In the genomic region with DNA sequence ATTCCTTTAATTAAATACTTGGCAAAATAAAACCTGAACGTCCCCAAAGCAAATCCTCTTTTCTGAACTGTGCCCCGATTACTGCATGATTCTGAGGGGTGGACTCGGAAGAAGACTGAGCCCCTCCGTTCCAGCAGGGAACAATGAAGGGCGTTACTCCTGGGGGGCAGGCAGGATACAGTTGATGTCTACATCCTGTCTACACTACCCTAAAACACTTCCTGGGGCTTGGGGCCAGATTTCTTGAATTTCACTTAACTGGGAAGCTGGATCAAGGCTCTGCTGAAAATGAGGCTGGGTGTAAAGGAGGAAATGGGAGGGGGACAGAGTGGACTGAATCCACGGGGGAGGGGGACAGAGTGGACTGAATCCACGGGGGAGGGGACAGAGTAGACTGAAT, we compare ENCODE assay signal across 9 mouse cellular contexts. TPM values are rescaled to one million over a fixed set of nuclear protein-coding genes. Genes with fewer than 3 reads are reported as not detected.
DNase-seq lines count a peak whose midpoint lies in the region; ATAC-seq lines count a peak whose summit lies in the region.
"Had no signal": no experiment of that assay in that cellular context is flagged by ENCODE, and none has a peak within 500 bp of the region (broad histone marks: within the 10 kb centered on the region; RNA-seq: fewer than 3 reads in every experiment).

No protein-coding gene starts in this region.

- no peaks in the 10 kb centered on the region for H3K36me3 ChIP-seq in kidney, embryonic 14.5 days (ENCODE audit: control insufficient read depth, insufficient read depth, low read length)

- ATAC-seq in kidney, embryonic 14.5 days (ENCODE audit: low FRiP score, low TSS enrichment) = no peak
- no peak for ATAC-seq in inflammation-experienced regulatory T-cells, adult 6 months

- H3K4me1 ChIP-seq in kidney, embryonic 14.5 days (ENCODE audit: control insufficient read depth, insufficient read depth, low read length) = no peaks in the 10 kb centered on the region

- H3K9ac ChIP-seq in kidney, embryonic 14.5 days (ENCODE audit: low read depth, low read length) = no peak overlapping the region

- DNase-seq in gastrocnemius, adult 18-20 months (ENCODE audit: low spot score) = peak; percentile 61
- DNase-seq in gastrocnemius, adult 8-10 months (ENCODE audit: low spot score in 2 of 2) = no peak
- DNase-seq in heart, adult 9 months (ENCODE audit: low spot score in 2 of 2) = peak; percentile 86 to 92
- peak; percentile 80 for DNase-seq in lung, postnatal 25 days (ENCODE audit: low spot score)
- no peak for DNase-seq in Muller cell, postnatal 12 days (ENCODE audit: inconsistent ontology term)
- DNase-seq in cerebellum, adult 8-10 months = no peak

- H3K4me2 ChIP-seq in kidney, embryonic 14.5 days (replicated peaks; ENCODE audit: low read depth, low read length) = no peak overlapping the region

- no peaks in the 10 kb centered on the region for H3K27me3 ChIP-seq in kidney, embryonic 14.5 days (ENCODE audit: control insufficient read depth, insufficient read depth, low read length)

- WGBS in kidney, embryonic 14.5 days = 25% methylated on average over 7 of the region's 7 CpGs

- H3K27ac ChIP-seq in kidney, embryonic 14.5 days (ENCODE audit: low read depth, low read length) = peak overlapping the region; percentile 31; the same call in 1 of the 2 replicates

- no peaks in the 10 kb centered on the region for H3K9me3 ChIP-seq in kidney, embryonic 14.5 days (ENCODE audit: control insufficient read depth, low read length)

- H3K4me3 ChIP-seq in kidney, embryonic 14.5 days (ENCODE audit: low read length) = no peak overlapping the region
- H3K4me3 ChIP-seq: megakaryocyte, embryonic 14.5 days had no signal

RNA-seq across cellular contexts. Expression of a gene that starts 13.5 kb away (rescaled TPM):
- 10 to 100 TPM; 44.6 to 46.5 TPM for total RNA-seq in gastrocnemius, adult 18-20 months (2021)
- 10 to 100 TPM; 42.1 to 62.2 (median 50.9) TPM for total RNA-seq in gastrocnemius, adult 8-10 months (2022)
- polyA plus RNA-seq in kidney, embryonic 14.5 days (2014; fragmentation: Nextera tagmentation; extraction: Ambion mirVana) = 141 and 150 TPM in 2 replicates
- polyA plus RNA-seq in inflammation-experienced regulatory T-cells, adult 6 months (2017; shearing (Covaris generic)) = 10 to 100 TPM; 35.9 to 50.4 (median 39.8) TPM

RNA-seq across cellular contexts. Expression of a gene that starts 14.2 kb away (rescaled TPM):
- 100 to 1,000 TPM in 1 of 2 experiments, 10 to 100 TPM in 1; 66.1 to 117 TPM for total RNA-seq in gastrocnemius, adult 18-20 months (2021)
- 10 to 100 TPM; 49.6 to 99.2 (median 59.4) TPM for total RNA-seq in gastrocnemius, adult 8-10 months (2022)
- polyA plus RNA-seq in kidney, embryonic 14.5 days (2014; fragmentation: Nextera tagmentation; extraction: Ambion mirVana) = 19.3 and 19.8 TPM in 2 replicates
- polyA plus RNA-seq in inflammation-experienced regulatory T-cells, adult 6 months (2017; shearing (Covaris generic)) = 10 to 100 TPM; 31.4 to 56.0 (median 32.0) TPM

Comparison
In these comparisons a context has a peak if more than half of its experiments do, and no peak if none do; other contexts are left out.
1. DNase-seq: peak in gastrocnemius, adult 18-20 months (single experiment), heart, adult 9 months (2 of 2) and lung, postnatal 25 days (single experiment); none in gastrocnemius, adult 8-10 months (0 of 2), Muller cell, postnatal 12 days (single experiment) and cerebellum, adult 8-10 months (single experiment).